Mouse (Mus musculus): Measurements from ENCODE around the gene Gsg1l. TPM values are rescaled to one million over a fixed set of nuclear protein-coding genes. Genes with fewer than 3 reads are reported as not detected.

The Gsg1l gene
- total RNA-seq, 2 experiments from 2014 or later, result 78.1 to 85.0 TPM

GRCm38 (mm10) chr7:125832767-125833166 lies 249.4 kb downstream of the Gsg1l start:
- intact Hi-C loops (cut with DNase I), result no loop called here
- no peak for DNase-seq (ENCODE audit: low spot score in 2 of 2)

- intact Hi-C loops (cut with DNase I), result loop anchor here (5.0 kb wide), 1 partner anchor 48 kb away; no protein-coding TSS in a partner anchor
- no peak for DNase-seq (ENCODE audit: low spot score in 2 of 2)
Measured at GRCm38 (mm10) chr7:125829121-125829666, 253.0 kb downstream of the Gsg1l start.

DNA sequence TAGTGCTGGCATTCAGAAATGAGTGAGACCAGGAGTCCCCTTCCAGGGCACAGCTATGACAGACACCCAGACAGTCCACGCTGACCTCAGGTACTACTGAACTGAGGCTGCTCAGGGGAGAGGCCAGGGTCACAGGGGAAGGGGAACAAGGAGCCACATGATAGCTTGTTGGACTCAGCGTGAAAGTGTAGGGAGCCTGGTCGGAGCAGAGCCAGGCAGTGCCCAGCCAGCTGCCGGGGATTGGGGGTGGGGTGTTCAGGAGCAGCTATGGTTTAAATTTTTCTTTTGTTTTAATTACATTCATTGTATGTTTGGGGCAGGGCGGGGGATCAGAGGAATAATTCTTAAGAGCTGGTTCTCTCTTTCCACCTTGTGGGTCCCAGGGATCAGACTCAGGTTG lies 253.7 kb downstream of the Gsg1l start:
- intact Hi-C loops (cut with DNase I), result loop anchor here (5.0 kb wide), 1 partner anchor 49 kb away; no protein-coding TSS in a partner anchor
- DNase-seq (ENCODE audit: low spot score in 2 of 2), result no peak

Other genes with a start within 250 kb of the Gsg1l start
- 10 to 100 TPM; 91.6 to 99.2 TPM for gene Xpo6, start 118.1 kb upstream of the Gsg1l start, total RNA-seq (2021)
- 10 to 100 TPM; 65.2 to 69.9 TPM for gene Sbk1, start 190.2 kb upstream of the Gsg1l start, total RNA-seq (2021)

Data from left cerebral cortex, postnatal 36 days (tissue).